Mouse (Mus musculus) thymus, adult 18-20 months (tissue): ENCODE measurements around the gene Gm10424.
"Not testable (repeated sequence)": the region's sequence is repeated elsewhere in the genome, so short reads cannot be mapped to it uniquely, and the experiment has no call there.

ENCODE experiments used
- DNase-seq, 2 experiments: peaks; one replicate each; pipeline ENCODE4 v3.0.0; 2022; ENCODE audit warnings: mixed read lengths in 2 of 2

Gene Gm10424

DNA sequence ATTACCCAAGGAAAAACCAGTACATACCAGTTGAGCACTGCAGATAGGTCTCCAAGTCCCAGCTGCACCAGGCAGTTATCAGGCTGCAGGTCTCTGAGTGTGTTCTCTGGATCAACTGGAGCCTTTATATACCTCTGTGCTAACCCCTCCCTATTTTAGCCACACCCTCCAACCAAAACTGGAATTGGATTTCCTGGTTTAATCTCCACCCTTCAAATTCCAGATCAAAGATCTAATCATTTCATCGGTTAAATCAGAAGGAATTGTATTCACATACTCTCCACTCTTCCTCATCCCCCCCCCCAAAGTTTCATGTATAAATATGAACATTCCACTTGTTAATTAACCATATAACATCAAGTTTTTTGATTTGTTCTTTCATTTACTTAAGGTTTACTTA lies at the start of gene Gm10424:
TSS of gene Gm10424 (minus strand) at position 101 of the 400 bp plus-strand sequence.
- DNase-seq = not testable (repeated sequence)

DNA sequence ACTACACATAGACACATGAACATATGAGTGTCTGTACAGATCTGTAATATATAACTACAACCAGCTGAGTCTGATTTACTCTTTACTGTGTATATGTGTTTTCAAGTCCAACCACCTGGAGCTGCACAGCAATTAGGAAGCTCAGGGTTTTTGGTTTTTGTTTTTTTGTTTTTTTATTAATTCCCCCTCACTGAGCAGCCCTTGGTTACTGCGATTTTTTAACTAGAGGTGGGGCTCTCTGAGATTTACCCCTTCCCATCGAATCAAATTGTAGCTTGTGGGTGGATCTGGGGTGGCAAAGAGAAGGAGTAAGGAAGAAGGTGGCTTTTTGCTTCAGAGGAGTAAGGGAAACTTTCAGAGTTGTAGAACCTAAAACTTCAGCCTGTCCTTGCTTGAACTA lies 33.0 kb upstream of the Gm10424 start, which contains the start of gene Gm3259:
TSS of gene Gm3259 (plus strand) at position 301 of the 400 bp plus-strand sequence.
- not testable (repeated sequence) for DNase-seq
